Mouse (Mus musculus) heart, embryonic 16.5 days (tissue): Measurements from ENCODE around the gene Sv2a. TPM values are rescaled to one million over a fixed set of nuclear protein-coding genes. Genes with fewer than 3 reads are reported as not detected.
A peak's percentile ranks its signal among the peaks of the same experiment; 100 is the strongest.
"Not testable (repeated sequence)": the region's sequence is repeated elsewhere in the genome, so short reads cannot be mapped to it uniquely, and the experiment has no call there.

Experiments used
- ATAC-seq: fragments of 200-750 bp; cut with Nextera tagmentation; replicated peaks from 2 replicates; pipeline ENCODE4 v1.8.0; 2017; ENCODE audit warnings: moderate number of reproducible peaks; ENCODE audit not compliant: insufficient read depth, low FRiP score; ENCODE audit errors: extremely low read depth
- H3K27ac ChIP-seq: fragments of 300-500 bp; sonication (generic); 2 replicates; pipeline ENCODE4 v1.5.1; 2014; ENCODE audit warnings: mild to moderate bottlenecking, low read length, control low read depth, moderate library complexity
- H3K27me3 ChIP-seq: fragments of 300-500 bp; sonication (generic); 2 replicates; pipeline ENCODE4 v1.6.1; 2014; ENCODE audit warnings: low read length, mixed read lengths; ENCODE audit not compliant: control insufficient read depth, insufficient read depth
- H3K36me3 ChIP-seq: fragments of 300-500 bp; sonication (generic); 2 replicates; pipeline ENCODE4 v1.6.1; 2014; ENCODE audit not compliant: control insufficient read depth, insufficient read depth
- H3K4me1 ChIP-seq: fragments of 300-500 bp; sonication (generic); 2 replicates; pipeline ENCODE4 v1.6.1; 2014; ENCODE audit warnings: low read length, mixed read lengths; ENCODE audit not compliant: control insufficient read depth, insufficient read depth
- H3K4me2 ChIP-seq: fragments of 300-500 bp; sonication (generic); 2 replicates; pipeline ENCODE4 v1.6.1; 2014; ENCODE audit warnings: low read depth, mild to moderate bottlenecking, control low read depth, low read length
- H3K4me3 ChIP-seq: fragments of 300-500 bp; sonication (generic); 2 replicates; pipeline ENCODE4 v1.5.1; 2014; ENCODE audit warnings: mild to moderate bottlenecking, control low read depth, low read length
- H3K9ac ChIP-seq: fragments of 300-500 bp; sonication (generic); 2 replicates; pipeline ENCODE4 v1.6.1; 2014; ENCODE audit warnings: low read length, control low read depth
- H3K9me3 ChIP-seq: fragments of 300-500 bp; sonication (generic); replicated peaks from 2 replicates; pipeline ENCODE4 v1.6.1; 2016; ENCODE audit warnings: low read length; ENCODE audit not compliant: control insufficient read depth
- WGBS: fragments of 180-500 bp; shearing (Covaris S2); extraction: QIAGEN DNeasy Blood & Tissue Kit; methylation state at CpG from one replicate; pipeline ENCODE4 v1.1.7; 2014; 5-methylcytosine and 5-hydroxymethylcytosine counted together
- polyA plus RNA-seq: library from polyadenylated mRNA; unstranded; fragments of >200 nt; fragmentation: Nextera tagmentation; extraction: Ambion mirVana; gene quantifications from 2 replicates; pipeline ENCODE4 v1.2.1, GENCODE M21; 2015

Gene Sv2a
- polyA plus RNA-seq, 1 experiment from 2014 or later, result 11.6 TPM

DNA sequence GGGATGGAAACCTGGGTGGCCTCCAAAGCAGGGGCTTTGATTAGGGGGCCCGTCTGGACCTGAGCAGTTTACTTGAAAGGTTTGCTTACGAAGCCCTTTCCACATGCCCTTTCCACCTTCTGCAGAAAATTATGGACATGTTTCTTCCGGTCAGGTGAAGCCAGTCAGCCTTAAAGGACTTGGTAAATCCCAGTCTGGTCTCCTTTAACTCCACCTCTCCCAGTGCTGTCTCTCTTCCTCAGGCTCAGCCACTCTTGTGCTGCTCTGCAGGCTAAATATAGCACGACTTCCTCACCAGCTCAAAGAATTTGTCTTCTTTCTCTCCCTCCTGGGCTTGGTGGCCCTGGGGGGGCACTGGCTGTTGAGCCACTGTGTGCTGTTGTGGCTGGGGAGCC is 1.4 kb downstream of the Sv2a start:
- H3K4me2 ChIP-seq, result peak overlapping the region; percentile 78
- no peaks in the 10 kb centered on the region for H3K9me3 ChIP-seq
- peaks cover 14% of the 10 kb centered on the region for H3K36me3 ChIP-seq
- H3K27me3 ChIP-seq, result no peaks in the 10 kb centered on the region
- ATAC-seq, result peak; percentile 59
- H3K9ac ChIP-seq, result peak overlapping the region; percentile 79
- H3K4me3 ChIP-seq, result peak overlapping the region; percentile 64
- H3K4me1 ChIP-seq, result peaks cover 12% of the 10 kb centered on the region
- H3K27ac ChIP-seq, result peak overlapping the region; percentile 89
- 11% methylated on average over 4 of the region's 4 CpGs for WGBS

DNA sequence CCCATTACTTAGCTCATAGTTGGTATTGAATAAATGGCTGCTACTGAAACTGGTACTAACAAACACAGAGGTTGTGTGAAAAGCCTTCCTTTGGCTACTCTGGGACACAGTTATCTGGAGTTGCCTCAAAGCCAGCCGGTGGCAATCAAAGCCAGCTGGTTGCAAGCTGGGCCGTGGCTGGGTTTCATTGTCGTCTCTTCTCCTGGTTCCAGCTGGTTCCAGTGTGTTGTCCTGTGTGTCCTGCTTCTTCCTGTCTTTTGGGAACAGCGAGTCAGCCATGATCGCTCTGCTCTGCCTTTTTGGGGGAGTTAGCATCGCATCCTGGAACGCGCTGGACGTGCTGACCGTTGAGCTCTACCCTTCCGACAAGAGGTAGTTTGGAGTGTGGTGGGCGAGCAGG is 12.0 kb downstream of the Sv2a start:
- no peak overlapping the region for H3K4me2 ChIP-seq
- H3K27ac ChIP-seq, result no peak overlapping the region
- no peak for ATAC-seq
- 62% methylated on average over 12 of the region's 12 CpGs for WGBS
- peaks cover 13% of the 10 kb centered on the region for H3K36me3 ChIP-seq
- H3K4me1 ChIP-seq, result peaks cover 9% of the 10 kb centered on the region
- H3K27me3 ChIP-seq, result no peaks in the 10 kb centered on the region
- H3K9ac ChIP-seq, result no peak overlapping the region
- H3K9me3 ChIP-seq, result peaks cover 6% of the 10 kb centered on the region
- H3K4me3 ChIP-seq, result no peak overlapping the region

DNA sequence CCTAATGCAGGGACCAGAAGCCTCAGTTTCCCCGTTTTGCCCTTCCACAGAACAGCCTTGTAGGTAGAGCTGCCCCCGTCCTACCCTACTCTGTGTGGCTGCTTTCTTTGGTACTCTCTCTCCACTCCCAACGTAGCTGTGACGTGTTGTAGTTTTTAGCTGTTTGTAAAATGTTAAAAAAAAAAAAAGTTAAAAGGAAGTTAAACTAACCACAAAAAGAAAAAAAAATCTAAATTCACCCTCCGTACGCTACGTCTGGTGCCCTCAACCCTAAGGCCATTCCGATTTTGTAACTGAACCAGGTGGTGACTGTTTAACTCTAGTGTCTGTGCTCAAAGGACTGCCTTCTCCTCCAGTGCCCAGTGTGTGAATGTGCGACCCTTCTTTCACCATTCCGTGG is 14.0 kb downstream of the Sv2a start:
- WGBS, result 83% methylated on average over 10 of the region's 10 CpGs
- peaks cover 9% of the 10 kb centered on the region for H3K36me3 ChIP-seq

DNA sequence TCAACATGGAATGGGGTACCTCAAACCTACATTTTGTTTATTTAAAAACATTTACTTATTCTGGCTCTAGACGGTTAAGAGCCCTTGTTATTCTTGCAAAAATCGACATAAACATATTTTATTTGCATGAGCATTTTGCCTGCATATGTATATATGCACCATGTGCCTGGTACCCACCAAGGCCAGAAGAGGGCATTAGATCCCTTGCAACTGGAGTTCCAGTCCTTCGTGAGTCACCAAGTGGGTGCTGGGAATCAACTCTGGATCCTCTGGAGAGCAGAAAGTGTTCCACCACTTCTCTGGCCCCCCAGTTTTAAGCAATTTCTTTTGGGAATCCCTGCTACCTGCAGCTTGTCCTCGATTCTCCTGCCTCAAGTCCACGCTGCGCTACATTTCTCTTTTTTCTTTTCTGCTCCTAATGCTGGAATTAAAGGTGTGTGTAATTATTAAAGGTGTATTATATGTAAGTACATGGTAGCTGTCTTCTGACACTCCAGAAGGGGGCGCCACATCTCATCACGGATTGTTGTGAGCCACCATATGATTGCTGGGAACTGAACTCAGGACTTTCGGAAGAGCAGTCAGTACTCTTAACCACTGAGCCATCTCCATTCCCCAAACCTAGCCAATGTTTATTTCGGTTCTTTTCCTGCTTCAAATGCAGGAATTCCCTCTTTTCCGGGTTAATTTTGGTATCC is 14.8 kb downstream of the Sv2a start:
- H3K4me3 ChIP-seq, result no peak overlapping the region
- peaks cover 11% of the 10 kb centered on the region for H3K4me1 ChIP-seq
- ATAC-seq, result no peak
- no peak overlapping the region for H3K27ac ChIP-seq
- H3K9ac ChIP-seq, result no peak overlapping the region
- no peaks in the 10 kb centered on the region for H3K27me3 ChIP-seq
- WGBS, result 88% methylated on average over 11 of the region's 11 CpGs
- H3K4me2 ChIP-seq, result no peak overlapping the region
- H3K9me3 ChIP-seq, result peaks cover 6% of the 10 kb centered on the region
- H3K36me3 ChIP-seq, result peaks cover 9% of the 10 kb centered on the region

More for the DNA sequence above, 14.0 kb downstream of the Sv2a start:
- Histone ChIP-seq H3K27me3 (no peaks in the 10 kb centered on the region), H3K4me1 (peaks cover 11% of the 10 kb centered on the region), H3K9ac (no peak overlapping the region), H3K27ac (no peak overlapping the region), H3K4me3 (no peak overlapping the region), H3K4me2 (no peak overlapping the region), H3K9me3 (peaks cover 6% of the 10 kb centered on the region)
- no peak for ATAC-seq

DNA sequence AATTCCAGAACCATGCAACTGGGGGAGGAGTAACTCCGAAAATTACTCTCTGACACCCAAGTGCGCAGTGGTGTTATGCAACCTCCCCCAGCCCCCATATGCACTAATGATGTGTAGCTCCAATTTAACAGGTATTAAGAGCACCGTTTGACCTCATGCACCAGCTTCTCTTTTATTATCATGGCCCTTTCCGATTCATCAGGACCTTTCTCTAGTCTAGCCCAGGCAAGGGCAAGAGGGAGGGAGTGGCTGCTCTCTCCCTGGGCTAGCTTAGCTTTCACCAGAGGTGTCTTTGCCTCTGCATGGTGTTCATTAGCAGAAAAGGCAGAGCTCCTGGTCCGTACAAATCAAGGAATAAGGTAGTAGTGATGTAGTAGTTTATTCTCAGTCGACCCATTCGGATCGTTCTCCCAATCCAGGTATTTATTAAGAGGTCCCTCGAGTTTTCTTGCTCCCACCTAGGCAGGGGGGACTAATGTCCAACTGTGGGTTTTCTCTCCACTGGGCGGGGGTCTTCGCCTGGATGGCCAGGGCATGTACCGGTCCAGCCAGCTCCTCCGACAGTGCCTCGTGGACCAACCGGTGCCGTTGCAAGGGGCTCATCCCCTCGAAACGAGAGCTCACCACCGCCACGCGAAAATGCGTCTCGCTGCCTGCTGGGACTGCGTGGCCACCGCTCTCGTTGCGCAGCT is 15.6 kb downstream of the Sv2a start:
- peaks cover 11% of the 10 kb centered on the region for H3K4me1 ChIP-seq
- H3K9ac ChIP-seq, result peak overlapping the region; percentile 90
- peak overlapping the region; percentile 93 for H3K4me2 ChIP-seq
- H3K36me3 ChIP-seq, result peaks cover 9% of the 10 kb centered on the region
- 20% methylated on average over 27 of the region's 27 CpGs for WGBS
- no peak for ATAC-seq
- no peaks in the 10 kb centered on the region for H3K27me3 ChIP-seq
- H3K27ac ChIP-seq, result peak overlapping the region; percentile 88
- H3K9me3 ChIP-seq, result peaks cover 6% of the 10 kb centered on the region
- peak overlapping the region; percentile 78 for H3K4me3 ChIP-seq

DNA sequence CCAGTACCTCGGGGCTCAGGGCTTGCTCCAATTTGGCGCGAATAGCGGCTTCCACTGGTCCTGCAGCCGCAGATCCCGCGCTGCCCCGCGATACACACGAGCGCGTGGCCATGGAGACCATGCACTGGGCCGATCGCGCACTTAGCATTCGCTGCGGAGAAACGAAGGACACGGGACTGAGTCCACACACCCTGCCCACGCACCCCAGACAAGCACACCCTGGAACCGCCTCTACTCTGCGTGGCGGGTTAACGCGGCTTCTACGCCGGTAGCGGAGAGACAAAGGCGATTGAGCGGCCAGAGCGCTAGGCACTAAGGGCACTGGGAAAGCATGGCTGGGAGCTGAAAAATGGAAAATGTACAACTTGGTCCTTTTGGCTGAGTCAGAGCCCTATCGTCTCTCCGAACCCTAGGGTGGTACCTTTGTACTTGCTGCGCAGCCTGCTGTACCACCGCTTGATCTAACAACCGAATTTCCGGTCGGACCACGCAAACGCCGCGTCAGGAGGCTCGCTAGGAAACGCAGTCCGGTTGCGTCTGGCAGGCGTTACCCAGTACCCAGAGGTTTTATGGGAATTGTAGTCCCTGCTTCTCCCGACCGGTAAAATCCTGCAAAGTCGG is 16.3 kb downstream of the Sv2a start:
- ATAC-seq, result peak; percentile 89
- H3K4me1 ChIP-seq, result peaks cover 11% of the 10 kb centered on the region
- peak overlapping the region; percentile 93 for H3K4me2 ChIP-seq
- H3K9me3 ChIP-seq, result peaks cover 6% of the 10 kb centered on the region
- H3K36me3 ChIP-seq, result peaks cover 9% of the 10 kb centered on the region
- H3K27ac ChIP-seq, result peak overlapping the region; percentile 88
- peak overlapping the region; percentile 90 for H3K9ac ChIP-seq
- no peaks in the 10 kb centered on the region for H3K27me3 ChIP-seq
- peak overlapping the region; percentile 78 for H3K4me3 ChIP-seq
- under 1% methylated on average over 50 of the region's 50 CpGs for WGBS

DNA sequence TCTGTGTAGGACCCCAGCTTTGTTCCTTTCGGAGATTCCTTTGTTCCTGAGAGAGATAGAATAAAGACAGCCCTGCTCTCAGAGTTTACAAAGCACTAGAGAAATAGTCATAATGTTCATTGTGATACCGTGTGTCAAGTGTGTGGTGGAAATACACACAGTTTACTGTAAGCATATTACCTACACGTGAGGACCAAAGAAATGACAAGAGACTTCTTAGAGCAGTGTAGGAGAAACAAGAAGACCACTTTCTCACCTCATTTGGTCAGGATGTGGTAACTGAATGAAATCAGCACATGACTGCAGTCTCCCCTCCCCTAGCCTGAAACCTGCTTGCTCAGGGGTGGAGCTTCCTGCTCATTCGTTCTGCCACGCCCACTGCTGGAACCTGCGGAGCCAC is 17.2 kb downstream of the Sv2a start:
- Histone ChIP-seq H3K9me3 (peaks cover 6% of the 10 kb centered on the region), H3K27ac (peak overlapping the region; percentile 37; the same call in 1 of the 2 replicates), H3K4me1 (peaks cover 11% of the 10 kb centered on the region), H3K4me3 (peak overlapping the region; percentile 78), H3K27me3 (no peaks in the 10 kb centered on the region), H3K9ac (peak overlapping the region; percentile 54), H3K36me3 (peaks cover 8% of the 10 kb centered on the region), H3K4me2 (peak overlapping the region; percentile 93)
- WGBS, result 9% methylated on average over 6 of the region's 6 CpGs
- no peak; the same call in 1 of the 2 replicates for ATAC-seq

DNA sequence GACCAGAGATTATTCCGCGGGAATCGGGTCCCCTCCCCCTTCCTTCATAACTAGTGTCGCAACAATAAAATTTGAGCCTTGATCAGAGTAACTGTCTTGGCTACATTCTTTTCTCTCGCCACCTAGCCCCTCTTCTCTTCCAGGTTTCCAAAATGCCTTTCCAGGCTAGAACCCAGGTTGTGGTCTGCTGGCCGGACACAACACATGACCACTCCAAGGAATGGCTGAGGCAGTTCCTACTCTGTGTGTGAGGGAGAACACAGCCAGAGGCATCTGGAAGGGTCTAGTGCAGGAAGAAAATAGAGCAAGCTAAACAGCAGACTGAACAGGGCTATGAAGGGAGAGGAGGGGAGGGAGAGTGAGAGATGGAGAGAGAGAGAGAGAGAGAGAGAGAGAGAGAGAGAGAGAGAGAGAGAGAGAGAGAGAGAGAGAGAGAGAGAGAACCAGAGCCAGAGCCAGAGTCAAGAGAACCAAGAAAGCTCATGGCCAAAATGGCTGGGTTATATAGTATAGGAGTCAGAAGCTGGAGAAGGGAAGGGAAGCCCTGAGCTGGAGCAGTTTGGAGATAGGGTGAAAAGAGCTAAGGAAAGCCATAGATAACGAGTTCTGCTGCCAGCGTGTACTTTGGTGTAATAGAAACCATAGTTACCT is 17.8 kb downstream of the Sv2a start:
- H3K27me3 ChIP-seq, ATAC-seq, H3K4me3 ChIP-seq, H3K9ac ChIP-seq, H3K27ac ChIP-seq, H3K36me3 ChIP-seq, H3K9me3 ChIP-seq: not testable (repeated sequence)
- H3K4me1 ChIP-seq, result peaks cover 11% of the 10 kb centered on the region
- WGBS, result 25% methylated on average over 6 of the region's 8 CpGs
- peak overlapping the region; percentile 93 for H3K4me2 ChIP-seq
